Mouse (Mus musculus) kidney, embryonic 15.5 days (tissue): Measurements from ENCODE around the gene 9230112D13Rik. TPM values are rescaled to one million over a fixed set of nuclear protein-coding genes. Genes with fewer than 3 reads are reported as not detected.

Experiments
- ATAC-seq: fragments of 200-750 bp; cut with Nextera tagmentation; replicated peaks from 2 replicates; pipeline ENCODE4 v1.8.0; 2017; ENCODE audit warnings: moderate TSS enrichment; ENCODE audit not compliant: low FRiP score
- H3K27ac ChIP-seq: fragments of 300-500 bp; sonication (generic); 2 replicates; pipeline ENCODE4 v1.5.1; 2015; ENCODE audit warnings: mild to moderate bottlenecking, inconsistent platforms
- H3K27me3 ChIP-seq: fragments of 300-500 bp; sonication (generic); 2 replicates; pipeline ENCODE4 v1.6.1; 2015; ENCODE audit warnings: inconsistent platforms
- H3K36me3 ChIP-seq: fragments of 300-500 bp; sonication (generic); 2 replicates; pipeline ENCODE4 v1.6.1; 2015; ENCODE audit warnings: inconsistent platforms
- H3K4me1 ChIP-seq: fragments of 300-500 bp; sonication (generic); 2 replicates; pipeline ENCODE4 v1.6.1; 2015; ENCODE audit warnings: inconsistent platforms
- H3K4me2 ChIP-seq: fragments of 300-500 bp; sonication (generic); 2 replicates; pipeline ENCODE4 v1.6.1; 2015; ENCODE audit warnings: moderate library complexity, mild to moderate bottlenecking, inconsistent platforms
- H3K4me3 ChIP-seq: fragments of 300-500 bp; sonication (generic); replicated peaks from 2 replicates; pipeline ENCODE4 v1.5.1; 2015; ENCODE audit warnings: mild to moderate bottlenecking, inconsistent platforms
- H3K9ac ChIP-seq: fragments of 300-500 bp; sonication (generic); 2 replicates; pipeline ENCODE4 v1.6.1; 2015; ENCODE audit warnings: mild to moderate bottlenecking, inconsistent platforms
- H3K9me3 ChIP-seq: fragments of 300-500 bp; sonication (generic); replicated peaks from 2 replicates; pipeline ENCODE4 v1.6.1; 2016; ENCODE audit warnings: inconsistent platforms
- WGBS: fragments of 180-500 bp; shearing (Covaris S2); methylation state at CpG from one replicate; pipeline ENCODE4 v1.1.7; 2015; ENCODE audit warnings: mixed read lengths; 5-methylcytosine and 5-hydroxymethylcytosine counted together
- polyA plus RNA-seq: library from polyadenylated mRNA; unstranded; fragments of >200 nt; fragmentation: Nextera tagmentation; extraction: Ambion mirVana; gene quantifications from 2 replicates; pipeline ENCODE4 v1.2.1, GENCODE M21; 2015

The 9230112D13Rik gene
- polyA plus RNA-seq, 1 experiment from 2014 or later = not detected

DNA sequence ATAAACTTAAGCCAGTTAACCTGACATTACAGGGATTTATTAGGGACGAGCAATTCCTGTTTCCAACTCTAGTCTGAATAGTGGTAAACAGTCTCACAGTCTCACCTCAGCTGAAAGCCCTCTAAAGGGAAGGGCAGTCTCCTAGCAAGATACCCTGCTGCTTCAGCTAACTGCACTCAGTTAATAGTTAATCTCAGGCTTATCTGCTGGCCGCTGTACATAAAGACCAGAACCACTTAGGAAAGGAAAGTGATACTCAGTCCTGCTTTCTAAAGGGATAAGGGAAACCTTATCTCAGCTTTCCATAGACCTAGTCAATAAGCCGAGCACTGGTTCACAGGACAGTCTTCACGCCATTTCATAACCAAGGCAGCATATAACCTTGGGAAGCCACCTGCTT, 13.3 kb upstream of the 9230112D13Rik start:
- Histone ChIP-seq H3K36me3 (no peaks in the 10 kb centered on the region), H3K27me3 (no peaks in the 10 kb centered on the region), H3K4me3 (no peak overlapping the region), H3K27ac (no peak overlapping the region), H3K4me2 (no peak overlapping the region), H3K9ac (no peak overlapping the region), H3K9me3 (no peaks in the 10 kb centered on the region), H3K4me1 (0 out of 2 replicates have a peak, but pooled peaks cover 3% of the 10 kb centered on the region)
- no peak for ATAC-seq
- WGBS = 68% methylated on average over 4 of the region's 4 CpGs

DNA sequence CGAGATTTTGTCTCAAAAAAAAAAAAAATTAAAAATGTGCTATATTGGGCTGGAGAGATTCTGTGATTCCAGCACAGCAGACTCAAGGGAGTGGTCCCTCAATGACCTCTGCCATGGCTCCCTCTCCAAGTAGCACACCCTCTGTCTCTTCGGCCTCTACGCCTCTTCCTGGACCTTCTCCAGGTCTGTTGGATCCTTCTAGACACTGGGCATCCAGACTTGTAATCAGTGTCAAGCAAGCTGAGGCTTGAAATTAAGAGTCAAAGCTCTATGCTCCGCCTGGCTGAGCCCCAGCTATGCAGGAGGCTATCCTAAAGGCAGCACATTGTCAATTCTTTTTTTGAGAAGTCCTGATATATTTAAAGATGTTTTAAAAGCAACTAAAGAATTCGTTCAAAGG, 10.9 kb upstream of the 9230112D13Rik start:
- Histone ChIP-seq H3K4me1 (0 out of 2 replicates have a peak, but pooled peaks cover 2% of the 10 kb centered on the region), H3K4me2 (no peak overlapping the region), H3K9me3 (no peaks in the 10 kb centered on the region), H3K4me3 (no peak overlapping the region), H3K27ac (no peak overlapping the region), H3K27me3 (peaks cover 4% of the 10 kb centered on the region), H3K36me3 (no peaks in the 10 kb centered on the region), H3K9ac (no peak overlapping the region)
- ATAC-seq = no peak
- WGBS = 71% methylated on average over 5 of the region's 5 CpGs

DNA sequence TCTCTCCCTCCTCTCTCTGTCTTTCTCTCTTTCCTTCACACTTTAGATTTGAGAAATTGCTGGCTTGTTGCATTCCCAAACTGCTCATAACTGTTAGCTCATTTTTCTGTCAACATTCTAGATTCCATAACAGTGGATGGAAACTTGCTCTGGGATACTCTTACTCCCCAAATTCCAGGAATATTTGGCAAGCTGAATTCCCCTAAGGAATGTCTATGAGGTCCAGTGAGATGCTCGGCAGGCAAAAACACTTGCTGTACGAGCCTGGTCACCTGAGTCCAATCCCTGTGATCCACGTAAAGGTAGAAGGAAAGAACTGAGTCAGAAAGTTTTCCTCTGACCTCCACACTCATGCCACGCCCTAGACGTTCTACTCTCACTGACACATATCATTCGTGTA, 9.9 kb upstream of the 9230112D13Rik start:
- no peaks in the 10 kb centered on the region for H3K9me3 ChIP-seq
- H3K36me3 ChIP-seq = no peaks in the 10 kb centered on the region
- H3K4me1 ChIP-seq = 0 out of 2 replicates have a peak, but pooled peaks cover 2% of the 10 kb centered on the region
- H3K4me3 ChIP-seq = no peak overlapping the region
- no peak for ATAC-seq
- peaks cover 11% of the 10 kb centered on the region for H3K27me3 ChIP-seq
- 63% methylated on average over 6 of the region's 6 CpGs for WGBS
- H3K9ac ChIP-seq = no peak overlapping the region
- H3K27ac ChIP-seq = no peak overlapping the region
- no peak overlapping the region for H3K4me2 ChIP-seq

DNA sequence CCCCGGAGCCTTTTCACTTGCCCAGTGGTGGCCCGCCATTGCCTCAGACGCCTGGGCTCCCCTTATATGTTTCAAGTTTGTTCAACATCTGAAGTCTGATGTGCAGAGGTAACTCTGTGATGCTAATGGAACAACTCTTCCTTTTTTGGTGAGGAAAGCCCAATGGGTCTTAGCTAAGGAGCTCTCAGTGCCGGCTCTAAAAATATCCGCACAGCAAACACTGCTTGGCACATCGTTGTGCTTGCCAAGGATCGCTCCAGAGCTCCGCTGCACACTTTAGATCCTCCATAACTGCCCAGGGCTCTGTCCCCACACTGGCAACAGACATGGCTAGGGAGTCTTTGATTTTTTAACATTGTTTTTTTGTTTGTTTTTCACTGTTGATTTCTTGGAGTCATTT, 6.2 kb upstream of the 9230112D13Rik start:
- no peak overlapping the region for H3K4me2 ChIP-seq
- no peak for ATAC-seq
- 0 out of 2 replicates have a peak, but pooled peaks cover 2% of the 10 kb centered on the region for H3K4me1 ChIP-seq
- H3K9me3 ChIP-seq = no peaks in the 10 kb centered on the region
- H3K27me3 ChIP-seq = peaks cover 11% of the 10 kb centered on the region
- WGBS = 74% methylated on average over 8 of the region's 8 CpGs
- no peak overlapping the region for H3K4me3 ChIP-seq
- no peaks in the 10 kb centered on the region for H3K36me3 ChIP-seq
- no peak overlapping the region for H3K27ac ChIP-seq
- H3K9ac ChIP-seq = no peak overlapping the region

DNA sequence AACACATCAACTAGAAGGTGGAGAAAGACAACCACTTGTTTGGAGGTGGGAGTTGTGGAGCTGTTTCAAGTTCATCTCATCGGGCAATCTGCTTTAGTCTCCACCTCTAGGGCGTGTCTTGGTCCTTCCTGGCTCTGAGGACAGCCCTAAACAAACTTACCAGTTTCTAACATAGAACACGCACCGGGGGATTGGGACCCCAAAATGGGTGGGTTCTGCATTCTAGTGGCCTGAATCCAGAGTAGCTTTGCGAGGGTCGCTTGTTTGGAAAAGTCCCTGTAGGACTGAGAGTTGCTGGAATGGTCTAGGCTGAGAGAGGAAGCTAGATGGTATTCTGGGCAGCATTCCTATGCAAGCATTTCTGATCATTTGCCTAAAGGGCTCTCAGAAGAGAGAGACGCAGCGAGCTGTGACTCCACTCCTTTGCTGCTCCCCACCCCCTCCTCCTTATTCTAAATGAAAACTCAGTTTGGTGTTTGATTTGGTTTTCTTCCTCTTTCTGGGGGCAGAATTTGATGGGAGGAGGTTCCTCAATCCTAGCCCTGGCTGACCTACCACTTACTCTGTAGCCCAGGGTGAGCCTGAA, 4.5 kb downstream of the 9230112D13Rik start:
- H3K9ac ChIP-seq = no peak overlapping the region
- H3K9me3 ChIP-seq = no peaks in the 10 kb centered on the region
- 78% methylated on average over 8 of the region's 8 CpGs for WGBS
- peaks cover 37% of the 10 kb centered on the region for H3K27me3 ChIP-seq
- no peak for ATAC-seq
- H3K4me3 ChIP-seq = no peak overlapping the region
- no peaks in the 10 kb centered on the region for H3K4me1 ChIP-seq
- H3K4me2 ChIP-seq = no peak overlapping the region
- peak overlapping the region; percentile 11; the same call in 1 of the 2 replicates for H3K27ac ChIP-seq
- H3K36me3 ChIP-seq = no peaks in the 10 kb centered on the region

DNA sequence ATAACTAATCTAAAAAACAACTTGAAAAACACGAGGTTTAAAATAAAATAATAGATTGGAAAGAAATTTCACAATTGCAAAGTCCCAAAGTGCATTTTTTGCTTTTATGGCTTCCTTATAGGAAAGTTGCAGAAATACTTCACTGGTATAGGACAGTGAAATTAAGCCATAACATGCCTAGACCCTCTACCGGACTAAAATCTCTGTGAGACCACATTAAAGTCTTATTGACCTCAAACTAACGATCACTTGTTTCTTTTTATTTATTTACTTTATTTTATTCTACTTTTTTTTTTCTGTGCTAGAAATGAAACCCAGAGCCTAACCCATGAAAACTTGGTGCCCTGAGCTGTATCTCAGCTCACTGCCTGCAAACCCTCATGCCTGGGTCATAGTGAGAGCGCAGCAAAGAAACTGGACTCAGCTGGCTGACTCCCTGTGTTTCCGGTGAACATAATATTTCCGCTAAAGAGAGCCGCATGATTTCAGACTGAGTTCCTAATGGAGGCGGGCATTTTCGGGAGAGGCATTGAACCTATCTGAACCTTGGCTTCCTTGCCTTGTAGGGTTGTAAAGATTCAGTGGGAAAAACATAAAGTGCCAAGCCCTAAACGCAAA, 5.5 kb downstream of the 9230112D13Rik start:
- H3K9ac ChIP-seq = no peak overlapping the region
- H3K27ac ChIP-seq = no peak overlapping the region
- H3K9me3 ChIP-seq = no peaks in the 10 kb centered on the region
- H3K36me3 ChIP-seq = no peaks in the 10 kb centered on the region
- H3K4me1 ChIP-seq = no peaks in the 10 kb centered on the region
- H3K27me3 ChIP-seq = peaks cover 32% of the 10 kb centered on the region
- H3K4me3 ChIP-seq = no peak overlapping the region
- WGBS = 72% methylated on average over 10 of the region's 10 CpGs
- ATAC-seq = no peak
- no peak overlapping the region for H3K4me2 ChIP-seq

DNA sequence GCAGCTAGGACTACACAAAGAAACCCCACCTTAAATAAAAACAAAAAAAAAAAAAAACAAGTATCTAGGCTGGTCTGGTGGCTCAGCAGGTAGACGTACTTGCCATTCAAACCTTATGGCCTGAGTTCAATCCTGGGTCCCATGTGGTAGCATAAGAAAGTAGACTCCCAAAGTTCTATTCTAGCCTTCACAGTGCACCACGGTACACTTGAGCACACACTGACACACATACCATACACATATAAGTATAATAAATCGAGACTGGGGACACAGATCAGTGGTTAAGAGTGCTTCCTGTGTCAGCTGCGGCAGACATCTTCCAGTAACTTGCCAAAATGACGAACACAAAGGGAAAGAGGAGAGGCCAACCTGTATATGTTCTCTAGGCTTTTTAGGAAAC, 6.7 kb downstream of the 9230112D13Rik start:
- no peak overlapping the region for H3K4me2 ChIP-seq
- H3K27me3 ChIP-seq = peaks cover 32% of the 10 kb centered on the region
- H3K4me3 ChIP-seq = no peak overlapping the region
- no peak overlapping the region for H3K9ac ChIP-seq
- 81% methylated on average over 5 of the region's 5 CpGs for WGBS
- no peak overlapping the region for H3K27ac ChIP-seq
- H3K9me3 ChIP-seq = no peaks in the 10 kb centered on the region
- no peaks in the 10 kb centered on the region for H3K36me3 ChIP-seq
- no peaks in the 10 kb centered on the region for H3K4me1 ChIP-seq
- no peak for ATAC-seq

DNA sequence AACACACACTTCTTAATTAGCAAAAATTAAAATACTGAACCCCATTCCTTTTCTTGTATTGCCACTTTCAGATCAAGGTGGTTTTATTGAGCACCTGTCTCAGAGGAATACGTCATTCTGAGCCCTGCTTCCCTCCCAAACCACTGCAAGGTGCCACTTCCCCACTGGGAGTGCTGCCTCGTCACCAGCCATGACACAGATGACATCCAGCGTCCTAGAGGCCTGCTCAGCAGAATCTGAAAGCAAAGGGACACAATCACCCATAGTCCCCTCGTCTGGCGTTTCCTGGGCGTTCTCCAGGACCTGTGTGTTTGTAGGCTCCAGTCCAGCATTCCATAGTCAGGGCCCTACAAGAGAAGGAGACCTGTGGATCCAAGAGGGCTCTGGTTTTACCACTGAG, 8.5 kb downstream of the 9230112D13Rik start:
- 43% methylated on average over 6 of the region's 6 CpGs for WGBS
- H3K27me3 ChIP-seq = peaks cover 32% of the 10 kb centered on the region
- H3K27ac ChIP-seq = no peak overlapping the region
- no peaks in the 10 kb centered on the region for H3K9me3 ChIP-seq
- no peak overlapping the region for H3K4me2 ChIP-seq
- no peak overlapping the region for H3K9ac ChIP-seq
- H3K36me3 ChIP-seq = no peaks in the 10 kb centered on the region
- no peak overlapping the region for H3K4me3 ChIP-seq
- ATAC-seq = no peak
- peaks cover under 1% of the 10 kb centered on the region; the same call in 1 of the 2 replicates for H3K4me1 ChIP-seq

DNA sequence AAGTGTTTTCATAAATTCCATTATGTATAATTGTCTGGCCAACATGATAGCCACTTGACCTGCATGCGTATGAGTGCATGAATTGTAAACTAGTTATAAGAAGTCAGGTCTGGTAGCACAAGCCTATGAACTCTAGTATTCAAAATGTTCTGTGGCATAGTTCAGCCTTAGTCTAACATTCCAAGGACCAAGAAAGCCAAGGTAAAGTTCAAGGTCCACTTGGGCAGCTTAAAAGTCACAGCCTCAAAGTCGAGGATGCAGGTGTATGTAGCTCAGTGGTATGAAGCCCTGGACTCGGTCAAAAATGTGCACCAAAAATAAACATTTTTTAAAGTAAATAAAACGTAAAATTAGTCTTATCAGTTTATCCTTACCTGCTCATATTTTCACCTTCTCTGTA, 10.0 kb downstream of the 9230112D13Rik start:
- no peaks in the 10 kb centered on the region for H3K36me3 ChIP-seq
- ATAC-seq = no peak
- 77% methylated on average over 4 of the region's 4 CpGs for WGBS
- peaks cover 24% of the 10 kb centered on the region for H3K27me3 ChIP-seq
- H3K27ac ChIP-seq = no peak overlapping the region
- no peak overlapping the region for H3K4me3 ChIP-seq
- no peaks in the 10 kb centered on the region for H3K9me3 ChIP-seq
- H3K4me1 ChIP-seq = peaks cover 7% of the 10 kb centered on the region; the same call in 1 of the 2 replicates
- no peak overlapping the region for H3K4me2 ChIP-seq
- no peak overlapping the region for H3K9ac ChIP-seq

DNA sequence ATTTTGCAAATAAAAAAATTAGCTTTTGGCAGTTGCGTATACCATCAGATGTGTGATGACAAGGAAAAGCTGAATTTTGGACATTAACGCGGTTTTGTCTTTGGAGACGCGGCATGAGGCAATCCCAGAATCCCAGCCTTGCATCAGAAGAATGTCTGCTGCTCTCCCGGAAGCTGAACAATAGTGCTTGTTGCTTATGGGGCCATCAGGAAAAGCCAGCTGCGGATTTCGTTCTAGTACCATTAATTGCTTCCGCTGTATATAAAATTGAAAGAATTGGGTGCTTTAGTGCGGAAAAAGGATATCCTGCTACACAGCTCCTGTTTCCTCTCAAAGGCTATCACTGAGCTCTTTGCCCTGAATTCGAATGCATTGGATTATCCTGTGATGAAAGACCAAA, 10.7 kb downstream of the 9230112D13Rik start:
- Histone ChIP-seq H3K27ac (no peak overlapping the region), H3K9me3 (no peaks in the 10 kb centered on the region), H3K27me3 (peaks cover 23% of the 10 kb centered on the region), H3K4me2 (no peak overlapping the region), H3K4me3 (no peak overlapping the region), H3K9ac (no peak overlapping the region), H3K4me1 (peaks cover 7% of the 10 kb centered on the region; the same call in 1 of the 2 replicates), H3K36me3 (no peaks in the 10 kb centered on the region)
- ATAC-seq = no peak
- WGBS = 69% methylated on average over 11 of the region's 11 CpGs

DNA sequence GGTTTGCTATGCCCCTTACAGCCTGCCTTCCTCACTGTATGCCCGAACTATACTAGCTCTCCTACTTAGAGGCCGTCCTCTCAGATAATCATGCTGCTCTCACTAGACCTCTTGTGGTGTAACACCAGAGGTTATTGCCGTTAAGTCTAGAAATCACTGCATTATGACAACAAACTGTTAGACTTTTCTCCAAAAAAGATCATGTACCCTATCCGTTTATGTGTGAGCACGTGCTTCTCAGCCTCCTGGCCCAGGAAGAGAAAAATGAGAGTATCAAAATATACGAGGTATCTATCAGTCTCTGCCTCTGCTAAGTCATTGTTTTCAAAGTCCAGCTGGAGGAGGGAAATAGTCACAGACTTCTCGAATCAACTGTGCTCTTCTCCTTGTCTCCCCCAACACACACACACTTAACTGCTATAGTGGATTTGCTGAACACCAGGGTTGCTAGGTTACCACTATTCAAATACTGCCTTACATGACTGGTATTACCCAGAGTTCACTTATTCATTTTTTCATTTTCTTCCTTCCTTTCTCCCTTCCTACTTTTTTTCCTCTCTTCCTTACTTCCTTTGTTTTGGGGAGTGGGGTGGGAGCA, 13.7 kb downstream of the 9230112D13Rik start:
- no peak overlapping the region for H3K4me2 ChIP-seq
- H3K36me3 ChIP-seq = no peaks in the 10 kb centered on the region
- H3K4me1 ChIP-seq = peaks cover 7% of the 10 kb centered on the region; the same call in 1 of the 2 replicates
- H3K9ac ChIP-seq = no peak overlapping the region
- peaks cover 13% of the 10 kb centered on the region for H3K27me3 ChIP-seq
- no peaks in the 10 kb centered on the region for H3K9me3 ChIP-seq
- H3K4me3 ChIP-seq = no peak overlapping the region
- 33% methylated on average over 7 of the region's 7 CpGs for WGBS
- peak; percentile 26; the same call in 1 of the 2 replicates for ATAC-seq
- no peak overlapping the region for H3K27ac ChIP-seq

DNA sequence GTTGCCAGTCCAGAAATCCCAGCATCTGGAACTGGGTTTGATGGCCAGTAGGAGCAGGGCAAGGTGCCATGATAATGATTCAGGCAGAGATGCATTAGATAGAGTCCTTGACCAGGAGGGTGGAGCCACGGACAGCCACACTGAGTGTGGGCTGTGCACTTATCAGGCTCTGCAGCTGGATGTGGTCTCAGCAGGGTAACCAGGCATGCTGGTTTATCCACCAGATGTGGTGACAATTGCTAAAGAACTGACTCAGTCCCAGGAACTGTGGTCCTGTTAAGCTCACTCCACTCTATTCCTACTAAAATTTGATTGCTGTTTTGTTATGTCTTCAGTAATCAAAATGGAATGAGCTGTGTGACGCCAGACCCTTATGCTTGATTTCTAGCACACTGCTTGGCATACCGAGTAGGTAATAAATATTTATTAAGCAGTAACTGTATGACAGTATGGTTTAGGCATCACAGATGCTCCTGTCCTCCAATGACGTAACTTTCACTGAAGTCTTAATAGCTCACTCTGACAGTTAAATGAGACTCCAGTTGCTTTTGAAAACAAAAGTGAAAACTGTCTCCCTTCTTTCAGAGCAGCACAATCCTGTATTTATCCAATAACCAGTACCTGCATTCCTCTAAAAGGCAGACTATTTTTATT, 14.3 kb downstream of the 9230112D13Rik start:
- Histone ChIP-seq H3K27ac (no peak overlapping the region), H3K4me1 (peaks cover 10% of the 10 kb centered on the region), H3K9me3 (no peaks in the 10 kb centered on the region), H3K4me3 (no peak overlapping the region), H3K36me3 (no peaks in the 10 kb centered on the region), H3K27me3 (peaks cover 12% of the 10 kb centered on the region), H3K9ac (no peak overlapping the region), H3K4me2 (no peak overlapping the region)
- no peak for ATAC-seq
- 35% methylated on average over 4 of the region's 4 CpGs for WGBS
